Mouse (Mus musculus) liver, postnatal 0 days (tissue): ENCODE results near the gene Sox5. TPM values are rescaled to one million over a fixed set of nuclear protein-coding genes. Genes with fewer than 3 reads are reported as not detected.

Experiments used
- ATAC-seq: fragments of 200-750 bp; cut with Nextera tagmentation; 2 replicates; pipeline ENCODE4 v1.8.0; 2017; ENCODE audit warnings: mild to moderate bottlenecking, moderate library complexity
- DNase-seq: peaks from one replicate; pipeline ENCODE4 v3.0.0-alpha.2; 2016
- H3K27ac ChIP-seq: fragments of 300-500 bp; sonication (generic); 2 replicates; pipeline ENCODE4 v1.5.1; 2014; ENCODE audit warnings: antibody characterized with exemption, moderate library complexity, mild to moderate bottlenecking, low read depth
- H3K27me3 ChIP-seq: fragments of 300-500 bp; sonication (generic); 2 replicates; pipeline ENCODE4 v1.6.1; 2014; ENCODE audit warnings: low read length, control low read depth, mixed read lengths; ENCODE audit not compliant: insufficient read depth
- H3K36me3 ChIP-seq: fragments of 300-500 bp; sonication (generic); replicated peaks from 2 replicates; pipeline ENCODE4 v1.6.1; 2014; ENCODE audit warnings: mild to moderate bottlenecking, control low read depth, low read length, moderate library complexity, mixed read lengths; ENCODE audit not compliant: insufficient read depth
- H3K4me1 ChIP-seq: fragments of 300-500 bp; sonication (generic); 2 replicates; pipeline ENCODE4 v1.6.1; 2014; ENCODE audit warnings: antibody characterized with exemption, mild to moderate bottlenecking, control low read depth; ENCODE audit not compliant: insufficient read depth
- H3K4me2 ChIP-seq: fragments of 300-500 bp; sonication (generic); 2 replicates; pipeline ENCODE4 v1.6.1; 2014; ENCODE audit warnings: low read depth, mild to moderate bottlenecking, low read length, moderate library complexity, mixed read lengths
- H3K4me3 ChIP-seq: fragments of 300-500 bp; sonication (generic); 2 replicates; pipeline ENCODE4 v1.5.1; 2014; ENCODE audit warnings: low read depth, low read length
- H3K9ac ChIP-seq: fragments of 300-500 bp; sonication (generic); replicated peaks from 2 replicates; pipeline ENCODE4 v1.6.1; 2014; ENCODE audit warnings: mild to moderate bottlenecking, moderate library complexity
- H3K9me3 ChIP-seq: fragments of 300-500 bp; sonication (generic); 2 replicates; pipeline ENCODE4 v1.6.1; 2016; ENCODE audit warnings: mild to moderate bottlenecking, control low read depth, low read length, mixed read lengths
- CTCF ChIP-seq: sonication (generic); IDR thresholded peaks from 2 replicates; pipeline ENCODE4 v1.5.1; 2016; ENCODE audit warnings: antibody characterized with exemption, low read depth
- EP300 ChIP-seq: IDR thresholded peaks from 2 replicates; pipeline ENCODE4 v1.6.1; 2016; ENCODE audit warnings: antibody characterized with exemption, low read depth, mild to moderate bottlenecking
- WGBS: fragments of 180-500 bp; shearing (Covaris S2); extraction: QIAGEN DNeasy Blood & Tissue Kit; methylation state at CpG from one replicate; pipeline ENCODE4 v1.1.7; 2014; ENCODE audit not compliant: insufficient replicate concordance; 5-methylcytosine and 5-hydroxymethylcytosine counted together
- polyA plus RNA-seq: library from polyadenylated mRNA; unstranded; fragments of >200 nt; fragmentation: Nextera tagmentation; extraction: Ambion mirVana; gene quantifications from 2 replicates; pipeline ENCODE4 v1.2.1, GENCODE M21; 2015

Gene Sox5
- polyA plus RNA-seq, 1 experiment from 2014 or later, result 7.5 TPM

GRCm38 (mm10) chr6:144151075-144151474 is 630.7 kb downstream of the Sox5 start:
- no peak overlapping the region for H3K4me2 ChIP-seq
- H3K27me3 ChIP-seq, result no peaks in the 10 kb centered on the region
- ATAC-seq (no peak), DNase-seq (no peak)
- H3K9ac ChIP-seq, result no peak overlapping the region
- H3K4me1 ChIP-seq, result no peaks in the 10 kb centered on the region
- H3K4me3 ChIP-seq, result no peak overlapping the region
- WGBS, result 75% methylated on average over 10 of the region's 10 CpGs
- TF ChIP-seq EP300, result no peak
- TF ChIP-seq CTCF, result no peak
- H3K9me3 ChIP-seq, result no peaks in the 10 kb centered on the region
- no peak overlapping the region for H3K27ac ChIP-seq
- no peaks in the 10 kb centered on the region for H3K36me3 ChIP-seq

GRCm38 (mm10) chr6:144137397-144137796 is 644.4 kb downstream of the Sox5 start:
- no peak for DNase-seq
- no peak overlapping the region for H3K4me3 ChIP-seq
- no peaks in the 10 kb centered on the region for H3K36me3 ChIP-seq
- WGBS, result 84% methylated on average over 5 of the region's 5 CpGs
- no peak overlapping the region for H3K4me2 ChIP-seq
- H3K4me1 ChIP-seq, result no peaks in the 10 kb centered on the region
- no peak for ATAC-seq
- no peaks in the 10 kb centered on the region for H3K27me3 ChIP-seq
- H3K27ac ChIP-seq, result no peak overlapping the region
- no peak overlapping the region for H3K9ac ChIP-seq
- TF ChIP-seq CTCF (no peak), EP300 (no peak)
- no peaks in the 10 kb centered on the region for H3K9me3 ChIP-seq

GRCm38 (mm10) chr6:144136894-144137293 is 644.9 kb downstream of the Sox5 start:
- Histone ChIP-seq H3K27me3 (no peaks in the 10 kb centered on the region), H3K9me3 (no peaks in the 10 kb centered on the region), H3K36me3 (no peaks in the 10 kb centered on the region), H3K9ac (no peak overlapping the region), H3K27ac (no peak overlapping the region), H3K4me2 (no peak overlapping the region), H3K4me1 (no peaks in the 10 kb centered on the region), H3K4me3 (no peak overlapping the region)
- TF ChIP-seq CTCF (no peak), EP300 (no peak)
- 82% methylated on average over 4 of the region's 4 CpGs for WGBS
- DNase-seq (no peak), ATAC-seq (no peak)

GRCm38 (mm10) chr6:144129927-144130326 is 651.9 kb downstream of the Sox5 start:
- no peak overlapping the region for H3K4me2 ChIP-seq
- H3K36me3 ChIP-seq, result no peaks in the 10 kb centered on the region
- no peak for DNase-seq
- H3K27me3 ChIP-seq, result no peaks in the 10 kb centered on the region
- H3K4me1 ChIP-seq, result no peaks in the 10 kb centered on the region
- H3K9me3 ChIP-seq, result no peaks in the 10 kb centered on the region
- H3K9ac ChIP-seq, result no peak overlapping the region
- H3K4me3 ChIP-seq, result no peak overlapping the region
- no peak for ATAC-seq
- no peak overlapping the region for H3K27ac ChIP-seq
- TF ChIP-seq CTCF (no peak), EP300 (no peak)
- WGBS, result 75% methylated on average over 12 of the region's 12 CpGs

- ATAC-seq, result no peak
- Histone ChIP-seq H3K4me3 (no peak overlapping the region), H3K36me3 (no peaks in the 10 kb centered on the region; the same call in 1 of the 2 replicates), H3K4me1 (no peaks in the 10 kb centered on the region), H3K9me3 (no peaks in the 10 kb centered on the region), H3K27me3 (no peaks in the 10 kb centered on the region), H3K27ac (no peak overlapping the region), H3K4me2 (no peak overlapping the region), H3K9ac (no peak overlapping the region)
- no peak for DNase-seq
- TF ChIP-seq EP300, result no peak
- no peak for TF ChIP-seq CTCF
- WGBS, result 68% methylated on average over 1 of the region's 1 CpGs
These were observed 661.8 kb downstream of the Sox5 start for GRCm38 (mm10) chr6:144119961-144120360.

- DNase-seq, result no peak
- TF ChIP-seq CTCF, result no peak
- TF ChIP-seq EP300, result no peak
These were observed 665.1 kb downstream of the Sox5 start for GRCm38 (mm10) chr6:144116646-144117045.

GRCm38 (mm10) chr6:144111561-144111960 is 670.2 kb downstream of the Sox5 start:
- H3K9me3 ChIP-seq, result no peaks in the 10 kb centered on the region
- no peak overlapping the region for H3K4me2 ChIP-seq
- DNase-seq (no peak), ATAC-seq (no peak)
- WGBS, result 82% methylated on average over 6 of the region's 6 CpGs
- H3K27me3 ChIP-seq, result no peaks in the 10 kb centered on the region
- no peak overlapping the region for H3K27ac ChIP-seq
- H3K9ac ChIP-seq, result no peak overlapping the region
- H3K4me1 ChIP-seq, result no peaks in the 10 kb centered on the region
- H3K36me3 ChIP-seq, result no peaks in the 10 kb centered on the region
- TF ChIP-seq CTCF, result no peak
- TF ChIP-seq EP300, result no peak
- H3K4me3 ChIP-seq, result no peak overlapping the region

More at GRCm38 (mm10) chr6:144116646-144117045, 665.1 kb downstream of the Sox5 start:
- Histone ChIP-seq H3K9me3 (no peaks in the 10 kb centered on the region), H3K27ac (no peak overlapping the region), H3K9ac (no peak overlapping the region), H3K36me3 (no peaks in the 10 kb centered on the region), H3K27me3 (no peaks in the 10 kb centered on the region), H3K4me2 (no peak overlapping the region), H3K4me3 (no peak overlapping the region), H3K4me1 (no peaks in the 10 kb centered on the region)
- WGBS, result 75% methylated on average over 6 of the region's 6 CpGs
- ATAC-seq, result no peak
